Mouse (Mus musculus): ENCODE results near the gene Ano2.

DNA sequence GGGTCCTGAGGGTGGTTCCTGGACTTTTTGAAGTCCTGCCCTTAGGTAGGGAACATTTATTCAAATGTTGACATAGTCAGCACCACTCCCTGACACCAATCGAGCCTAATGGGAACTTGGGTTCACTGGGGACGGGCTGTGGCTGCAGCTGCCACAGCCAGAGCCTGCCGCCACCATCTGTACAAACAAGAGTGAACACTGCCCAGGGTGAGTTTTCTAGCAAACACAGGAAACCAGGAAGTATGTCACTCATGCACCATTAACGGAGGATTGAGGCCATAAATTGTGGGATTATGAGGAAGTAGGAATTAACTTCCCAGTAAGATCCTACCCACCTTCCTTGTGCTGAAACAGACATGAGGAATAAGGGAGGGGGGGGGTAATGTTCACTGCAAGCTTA, 49.7 kb upstream of the Ano2 start:
- TF ChIP-seq EP300 (IDR thresholded peaks at IDR 0.05; ENCODE audit: low read length), result no peak
- TF ChIP-seq GABPA (IDR thresholded peaks at IDR 0.05; ENCODE audit: insufficient replicate concordance, low read depth, low read length), result no peak
- TF ChIP-seq ZMIZ1 (IDR thresholded peaks at IDR 0.05; ENCODE audit: low read depth, low read length), result no peak
- TF ChIP-seq HCFC1 (IDR thresholded peaks at IDR 0.05; ENCODE audit: low read depth, low read length), result no peak
- no peak for TF ChIP-seq CTCF (conservative IDR thresholded peaks at IDR 0.05 in 1 of 2, IDR thresholded peaks at IDR 0.05 in 1 of 2; ENCODE audit: low read depth in 2 of 2, low read length in 2 of 2)
- no peak for TF ChIP-seq RCOR1 (conservative IDR thresholded peaks at IDR 0.05; ENCODE audit: low read depth, low read length)
- TF ChIP-seq SIN3A (IDR thresholded peaks at IDR 0.05; ENCODE audit: low read length), result no peak
- TF ChIP-seq MXI1 (IDR thresholded peaks at IDR 0.05; ENCODE audit: low read depth, low read length), result no peak
- TF ChIP-seq MAX (IDR thresholded peaks at IDR 0.05; ENCODE audit: low read length), result no peak
- TF ChIP-seq USF2 (conservative IDR thresholded peaks at IDR 0.05; ENCODE audit: low read depth, low read length), result no peak
- TF ChIP-seq E2F4 (IDR thresholded peaks at IDR 0.05; ENCODE audit: insufficient replicate concordance, low read depth, low read length), result no peak
- no peak for TF ChIP-seq TBP (conservative IDR thresholded peaks at IDR 0.05; ENCODE audit: low read depth, low read length)
- TF ChIP-seq POLR2A (IDR thresholded peaks at IDR 0.05; ENCODE audit: low read depth, low read length), result no peak
- no peak for TF ChIP-seq MAFK (IDR thresholded peaks at IDR 0.05; ENCODE audit: insufficient replicate concordance, low read length)
